Mouse (Mus musculus) forebrain, embryonic 16.5 days (tissue): ENCODE measurements around the gene Slc6a8. TPM values are rescaled to one million over a fixed set of nuclear protein-coding genes. Genes with fewer than 3 reads are reported as not detected.
A peak's percentile ranks its signal among the peaks of the same experiment; 100 is the strongest.

Experiments used
- ATAC-seq: fragments of 200-750 bp; cut with Nextera tagmentation; 2 replicates; pipeline ENCODE4 v1.8.0; 2017; ENCODE audit warnings: mild to moderate bottlenecking, moderate library complexity
- H3K27ac ChIP-seq: fragments of 300-500 bp; sonication (generic); 2 replicates; pipeline ENCODE4 v1.5.1; 2014; ENCODE audit warnings: low read length, control low read depth
- H3K27me3 ChIP-seq: fragments of 300-500 bp; sonication (generic); replicated peaks from 2 replicates; pipeline ENCODE4 v1.6.1; 2014; ENCODE audit warnings: low read length; ENCODE audit not compliant: control insufficient read depth, insufficient read depth
- H3K36me3 ChIP-seq: fragments of 300-500 bp; sonication (generic); 2 replicates; pipeline ENCODE4 v1.6.1; 2014; ENCODE audit not compliant: control insufficient read depth, insufficient read depth
- H3K4me1 ChIP-seq: fragments of 300-500 bp; sonication (generic); replicated peaks from 2 replicates; pipeline ENCODE4 v1.6.1; 2014; ENCODE audit warnings: low read length; ENCODE audit not compliant: control insufficient read depth, insufficient read depth
- H3K4me2 ChIP-seq: fragments of 300-500 bp; sonication (generic); 2 replicates; pipeline ENCODE4 v1.6.1; 2014; ENCODE audit warnings: mild to moderate bottlenecking, low read length, control low read depth
- H3K4me3 ChIP-seq: fragments of 300-500 bp; sonication (generic); replicated peaks from 2 replicates; pipeline ENCODE4 v1.5.1; 2014; ENCODE audit warnings: mild to moderate bottlenecking, low read length, control low read depth
- H3K9ac ChIP-seq: fragments of 300-500 bp; sonication (generic); replicated peaks from 2 replicates; pipeline ENCODE4 v1.6.1; 2014; ENCODE audit warnings: low read depth, low read length, control low read depth
- H3K9me3 ChIP-seq: fragments of 300-500 bp; sonication (generic); 2 replicates; pipeline ENCODE4 v1.6.1; 2016; ENCODE audit warnings: low read length; ENCODE audit not compliant: control insufficient read depth
- WGBS: fragments of 180-500 bp; shearing (Covaris S2); extraction: QIAGEN DNeasy Blood & Tissue Kit; methylation state at CpG from one replicate; pipeline ENCODE4 v1.1.7; 2014; 5-methylcytosine and 5-hydroxymethylcytosine counted together
- polyA plus RNA-seq: library from polyadenylated mRNA; unstranded; fragments of >200 nt; fragmentation: Nextera tagmentation; extraction: Ambion mirVana; gene quantifications from 2 replicates; pipeline ENCODE4 v1.2.1, GENCODE M21; 2015

Gene Slc6a8
- polyA plus RNA-seq, 1 experiment from 2014 or later = 7.5 TPM

DNA sequence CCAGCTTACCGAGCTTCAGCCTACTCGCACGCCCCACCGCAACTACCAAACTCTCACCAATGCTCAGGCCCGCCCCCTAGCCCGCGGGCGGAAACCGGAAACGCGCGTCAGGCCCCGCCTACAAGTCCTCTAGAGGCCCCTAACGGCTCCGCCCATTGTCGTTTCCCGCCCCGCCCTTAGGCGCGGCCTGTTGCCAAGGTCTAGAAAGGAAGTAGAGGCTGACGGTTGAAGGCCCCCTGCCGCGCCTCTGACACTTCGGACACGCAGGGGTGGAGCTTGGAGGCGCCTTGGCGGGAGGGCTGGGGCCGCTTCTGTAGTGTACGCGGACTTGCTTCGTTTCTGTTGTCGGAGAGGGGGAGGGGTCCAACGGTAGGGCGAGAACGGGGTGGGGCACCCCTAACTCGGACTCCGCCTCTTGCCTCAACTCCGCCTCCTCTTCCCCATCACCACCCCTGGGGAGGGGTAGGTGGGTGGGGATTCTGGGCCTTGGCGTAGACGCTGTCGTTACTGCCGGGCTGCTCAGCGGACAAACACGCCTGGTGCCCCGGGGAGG is 43.2 kb downstream of the Slc6a8 start, which contains the start of the genes Bcap31 and Abcd1:
Bcap31 (minus strand) TSS at position 67 of the 553 bp plus-strand sequence.
Abcd1 (plus strand) TSS at position 489 of the 553 bp plus-strand sequence.
- ATAC-seq = peak; percentile 92

DNA sequence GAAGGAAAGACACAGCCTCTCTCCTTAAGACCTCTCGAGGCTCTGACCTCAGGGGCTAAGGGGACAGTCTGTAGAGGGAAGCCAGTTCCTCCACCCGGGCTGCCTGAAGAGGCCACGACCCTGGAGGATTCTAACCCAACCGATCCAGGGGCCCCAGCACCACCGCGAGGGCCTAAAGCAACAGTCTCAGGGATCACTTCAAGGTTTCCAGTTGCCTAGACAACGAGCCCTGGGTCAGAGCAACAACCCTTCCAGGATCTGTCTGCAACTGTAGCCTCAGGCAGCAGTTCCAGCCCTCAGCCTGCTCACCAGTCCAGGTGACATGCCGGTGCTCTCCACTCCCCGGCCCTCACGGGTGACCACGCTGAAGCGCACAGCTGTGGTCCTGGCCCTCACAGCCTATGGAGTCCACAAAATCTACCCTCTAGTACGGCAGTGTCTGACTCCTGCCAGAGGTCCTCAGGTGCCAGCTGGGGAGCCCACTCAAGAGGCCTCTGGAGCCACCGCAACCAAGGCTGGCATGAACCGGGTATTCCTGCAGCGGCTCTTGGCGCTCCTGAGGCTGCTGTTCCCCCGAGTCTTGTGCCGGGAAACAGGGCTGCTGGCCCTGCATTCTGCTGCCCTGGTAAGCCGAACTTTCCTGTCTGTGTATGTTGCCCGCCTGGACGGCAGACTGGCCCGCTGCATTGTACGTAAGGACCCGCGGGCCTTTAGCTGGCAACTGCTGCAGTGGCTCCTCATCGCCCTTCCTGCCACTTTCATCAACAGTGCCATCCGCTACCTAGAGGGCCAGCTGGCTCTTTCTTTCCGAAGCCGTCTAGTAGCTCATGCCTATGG is 44.0 kb downstream of the Slc6a8 start:
- 34% methylated on average over 30 of the region's 30 CpGs for WGBS
- peak overlapping the region; percentile 76 for H3K27ac ChIP-seq
- H3K9ac ChIP-seq = peak overlapping the region; percentile 58
- no peaks in the 10 kb centered on the region for H3K9me3 ChIP-seq
- H3K27me3 ChIP-seq = no peaks in the 10 kb centered on the region
- peak overlapping the region; percentile 53 for H3K4me2 ChIP-seq
- no peaks in the 10 kb centered on the region for H3K36me3 ChIP-seq
- peak overlapping the region; percentile 58 for H3K4me3 ChIP-seq
- H3K4me1 ChIP-seq = peaks cover 27% of the 10 kb centered on the region
- ATAC-seq = no peak; the same call in 1 of the 2 replicates

More for the DNA sequence above, 43.2 kb downstream of the Slc6a8 start, which contains the start of the genes Bcap31 and Abcd1:
- H3K27me3 ChIP-seq = no peaks in the 10 kb centered on the region
- peak within 1 kb of the TSS; percentile 76 for H3K27ac ChIP-seq
- H3K4me3 ChIP-seq = peak within 1 kb of the TSS; percentile 58
- H3K36me3 ChIP-seq = no peaks in the 10 kb centered on the region
- peak within 1 kb of the TSS; percentile 53 for H3K4me2 ChIP-seq
- H3K9ac ChIP-seq = peak within 1 kb of the TSS; percentile 58
- peaks cover 27% of the 10 kb centered on the region for H3K4me1 ChIP-seq
- 22% methylated on average over 45 of the region's 45 CpGs for WGBS
- no peaks in the 10 kb centered on the region for H3K9me3 ChIP-seq

DNA sequence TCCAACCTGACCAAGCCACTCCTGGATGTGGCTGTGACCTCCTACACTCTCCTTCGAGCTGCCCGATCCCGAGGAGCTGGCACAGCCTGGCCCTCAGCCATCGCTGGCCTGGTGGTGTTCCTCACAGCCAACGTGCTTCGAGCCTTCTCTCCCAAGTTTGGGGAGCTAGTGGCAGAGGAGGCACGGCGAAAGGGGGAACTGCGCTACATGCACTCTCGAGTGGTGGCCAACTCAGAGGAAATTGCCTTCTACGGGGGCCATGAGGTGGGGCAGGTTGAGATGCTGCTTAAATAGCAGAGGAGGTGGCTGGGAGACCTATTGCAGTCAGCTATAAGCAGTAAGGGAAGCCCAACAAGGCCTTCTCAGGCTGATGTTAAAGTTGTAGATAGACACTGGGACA is 44.7 kb downstream of the Slc6a8 start:
- no peaks in the 10 kb centered on the region for H3K9me3 ChIP-seq
- H3K36me3 ChIP-seq = no peaks in the 10 kb centered on the region
- no peak for ATAC-seq
- peak overlapping the region; percentile 53 for H3K4me2 ChIP-seq
- 63% methylated on average over 11 of the region's 11 CpGs for WGBS
- H3K4me1 ChIP-seq = peaks cover 27% of the 10 kb centered on the region
- H3K9ac ChIP-seq = no peak overlapping the region
- H3K4me3 ChIP-seq = no peak overlapping the region; the same call in 1 of the 2 replicates
- no peak overlapping the region for H3K27ac ChIP-seq
- no peaks in the 10 kb centered on the region for H3K27me3 ChIP-seq

DNA sequence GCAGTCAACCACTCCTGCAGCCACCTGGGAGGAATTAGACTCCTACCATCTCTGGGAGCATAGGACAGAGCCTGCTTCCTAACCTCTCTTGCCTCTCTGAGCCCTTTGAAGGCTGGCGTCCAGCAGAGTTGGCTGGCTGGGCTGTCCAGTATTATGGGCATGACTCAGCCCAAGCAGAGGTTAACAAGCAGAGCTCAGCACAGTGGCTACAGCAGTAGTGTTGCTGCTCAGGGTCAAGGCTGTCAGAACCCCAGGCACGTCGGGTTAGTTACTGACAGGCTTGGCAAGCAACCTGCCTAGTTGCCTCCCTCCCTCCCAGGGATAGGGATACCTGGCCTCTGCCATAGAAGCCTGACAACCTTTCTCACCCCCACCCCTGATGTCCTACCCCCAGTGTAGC is 45.3 kb downstream of the Slc6a8 start:
- Histone ChIP-seq H3K27ac (no peak overlapping the region), H3K9ac (no peak overlapping the region), H3K36me3 (no peaks in the 10 kb centered on the region), H3K4me1 (peaks cover 27% of the 10 kb centered on the region), H3K27me3 (no peaks in the 10 kb centered on the region), H3K9me3 (no peaks in the 10 kb centered on the region), H3K4me2 (no peak overlapping the region), H3K4me3 (no peak overlapping the region)
- WGBS = 45% methylated on average over 3 of the region's 3 CpGs
- no peak for ATAC-seq

DNA sequence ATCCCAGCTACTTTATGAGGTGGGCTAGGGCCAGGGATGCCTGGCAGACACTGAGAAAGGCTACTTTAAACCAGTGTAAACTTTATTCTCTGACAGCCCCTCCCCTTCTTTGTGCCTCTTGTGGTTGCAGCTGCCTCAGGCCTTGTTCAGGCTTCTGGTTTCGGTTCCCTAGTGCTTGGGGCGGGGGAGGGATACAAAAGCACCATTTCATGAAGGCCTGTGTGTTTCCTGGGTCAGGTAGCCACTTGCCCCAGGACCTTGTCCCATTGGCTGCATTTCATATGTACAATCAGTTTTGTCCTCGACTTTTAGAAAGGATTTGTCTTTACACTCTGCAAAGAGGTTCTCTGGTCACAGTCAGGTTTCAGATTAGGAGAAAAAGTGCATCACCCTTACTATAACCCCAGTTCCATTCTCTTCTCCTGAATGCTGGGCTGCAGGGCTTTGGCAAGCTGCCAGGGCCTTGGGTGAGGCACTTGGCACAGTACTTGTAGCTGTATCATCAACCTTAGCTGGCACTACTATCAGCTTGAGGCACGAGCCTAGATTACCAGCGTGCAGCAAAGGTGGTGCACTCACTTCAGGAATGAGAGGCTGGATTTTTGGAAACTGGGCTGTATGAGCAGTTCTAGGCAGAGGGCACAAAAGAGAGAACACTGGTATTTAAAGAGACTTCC is 45.9 kb downstream of the Slc6a8 start:
- Histone ChIP-seq H3K27me3 (no peaks in the 10 kb centered on the region), H3K36me3 (no peaks in the 10 kb centered on the region), H3K4me1 (peaks cover 27% of the 10 kb centered on the region), H3K27ac (no peak overlapping the region), H3K9me3 (no peaks in the 10 kb centered on the region), H3K4me3 (no peak overlapping the region), H3K4me2 (no peak overlapping the region; the same call in 1 of the 2 replicates), H3K9ac (no peak overlapping the region)
- 34% methylated on average over 5 of the region's 5 CpGs for WGBS
- ATAC-seq = no peak

DNA sequence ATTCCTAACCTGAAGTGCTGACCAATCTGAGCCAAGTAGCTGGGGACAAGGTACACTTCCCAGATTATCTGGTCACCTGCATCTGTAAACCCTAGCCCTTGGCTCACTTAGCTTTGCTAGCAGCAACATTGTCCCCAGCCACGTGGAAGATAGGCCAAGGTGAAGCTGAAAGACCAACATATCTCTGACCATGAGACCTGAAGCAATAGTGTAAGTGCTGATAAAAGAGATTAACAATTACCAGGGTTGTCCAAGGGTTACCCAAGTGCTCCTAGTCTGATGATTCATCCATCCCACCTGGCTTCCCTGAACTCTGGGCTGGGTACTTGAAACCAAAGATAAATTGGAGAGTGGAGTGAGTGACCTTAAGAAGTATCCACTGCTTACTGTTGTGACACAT is 58.0 kb downstream of the Slc6a8 start:
- H3K27ac ChIP-seq = no peak overlapping the region
- no peaks in the 10 kb centered on the region for H3K36me3 ChIP-seq
- WGBS = 47% methylated on average over 1 of the region's 1 CpGs
- H3K4me3 ChIP-seq = no peak overlapping the region
- H3K27me3 ChIP-seq = no peaks in the 10 kb centered on the region
- H3K9ac ChIP-seq = no peak overlapping the region
- ATAC-seq = no peak
- no peak overlapping the region for H3K4me2 ChIP-seq
- no peaks in the 10 kb centered on the region for H3K4me1 ChIP-seq
- H3K9me3 ChIP-seq = no peaks in the 10 kb centered on the region

Other genes with a start within 250 kb of the Slc6a8 start
- not detected in 2 replicates for gene Trex2, start 237.8 kb upstream of the Slc6a8 start, polyA plus RNA-seq
- gene Haus7, start 214.1 kb upstream of the Slc6a8 start, polyA plus RNA-seq = 59.5 and 60.1 TPM in 2 replicates
- gene Bgn, start 189.5 kb upstream of the Slc6a8 start, polyA plus RNA-seq = 14.9 and 21.1 TPM in 2 replicates
- gene Atp2b3, start 170.1 kb upstream of the Slc6a8 start, polyA plus RNA-seq = 3.7 and 6.1 TPM in 2 replicates
- gene Dusp9, start 33.7 kb upstream of the Slc6a8 start, polyA plus RNA-seq = 0.26 and 0.37 TPM in 2 replicates
- 105 and 143 TPM in 2 replicates for gene Pnck, start 13.0 kb upstream of the Slc6a8 start, polyA plus RNA-seq
- 109 and 111 TPM in 2 replicates for gene Bcap31, start 43.0 kb downstream of the Slc6a8 start, polyA plus RNA-seq
- gene Abcd1, start 43.4 kb downstream of the Slc6a8 start, polyA plus RNA-seq = 11.3 and 12.3 TPM in 2 replicates
- gene Plxnb3, start 83.9 kb downstream of the Slc6a8 start, polyA plus RNA-seq = 0.19 and 0.22 TPM in 2 replicates
- gene Srpk3, start 101.3 kb downstream of the Slc6a8 start, polyA plus RNA-seq = 1.8 and 1.9 TPM in 2 replicates
- gene Idh3g, start 113.7 kb downstream of the Slc6a8 start, polyA plus RNA-seq = 232 and 240 TPM in 2 replicates
- gene Ssr4, start 113.9 kb downstream of the Slc6a8 start, polyA plus RNA-seq = 132 and 134 TPM in 2 replicates
- gene Pdzd4, start 151.8 kb downstream of the Slc6a8 start, polyA plus RNA-seq = 3.5 and 4.2 TPM in 2 replicates
- 0.16 and 0.24 TPM in 2 replicates for gene Avpr2, start 219.0 kb downstream of the Slc6a8 start, polyA plus RNA-seq
- 82.6 and 110 TPM in 2 replicates for gene L1cam, start 223.0 kb downstream of the Slc6a8 start, polyA plus RNA-seq
- 2.8 and 3.1 TPM in 2 replicates for gene Arhgap4, start 248.7 kb downstream of the Slc6a8 start, polyA plus RNA-seq
- 101 and 103 TPM in 2 replicates for gene Naa10, start 248.8 kb downstream of the Slc6a8 start, polyA plus RNA-seq